13 mouse cellular contexts compared by ENCODE assay signal in genomic region chr11:114178746-114179472, GRCm38 (mm10).
DNase-seq lines count a peak whose midpoint lies in the region; ATAC-seq lines count a peak whose summit lies in the region.
"Had no signal": no experiment of that assay in that cellular context is flagged by ENCODE, and none has a peak within 500 bp of the region (broad histone marks: within the 10 kb centered on the region; RNA-seq: fewer than 3 reads in every experiment).

No protein-coding gene starts in this region.

- peak; percentile 35 for ATAC-seq in frontal cortex, adult (ENCODE audit: low TSS enrichment)
- peak; percentile 38; the same call in 1 of the 2 replicates for ATAC-seq in limb, embryonic 13.5 days (ENCODE audit: low FRiP score, low read depth)

- no peaks in the 10 kb centered on the region for H3K36me3 ChIP-seq in limb, embryonic 13.5 days
- H3K36me3 ChIP-seq: embryonic facial prominence, embryonic 12.5 days; neural tube, embryonic 13.5 days had no signal

- no peaks in the 10 kb centered on the region for H3K9me3 ChIP-seq in limb, embryonic 13.5 days
- H3K9me3 ChIP-seq: embryonic facial prominence, embryonic 12.5 days; megakaryocyte, embryonic 14.5 days; neural tube, embryonic 13.5 days had no signal

- no peak overlapping the region for H3K27ac ChIP-seq in limb, embryonic 13.5 days
- H3K27ac ChIP-seq: embryonic facial prominence, embryonic 12.5 days; left cerebral cortex, adult 2 months; neural tube, embryonic 13.5 days had no signal

- H3K27me3 ChIP-seq in limb, embryonic 13.5 days = peaks cover 5% of the 10 kb centered on the region; the same call in 1 of the 2 replicates
- H3K27me3 ChIP-seq: embryonic facial prominence, embryonic 12.5 days had no signal

- WGBS in limb, embryonic 13.5 days = 56% methylated on average over 6 of the region's 6 CpGs

- H3K9ac ChIP-seq in limb, embryonic 13.5 days = no peak overlapping the region
- H3K9ac ChIP-seq: embryonic facial prominence, embryonic 12.5 days; neural tube, embryonic 13.5 days had no signal

- no peak overlapping the region for H3K4me3 ChIP-seq in limb, embryonic 13.5 days
- H3K4me3 ChIP-seq: embryonic facial prominence, embryonic 12.5 days; left cerebral cortex, adult 2 months; megakaryocyte, embryonic 14.5 days; neural tube, embryonic 13.5 days had no signal

- DNase-seq in frontal cortex, postnatal 14 days (ENCODE audit: low spot score in 2 of 2) = no peak
- DNase-seq in left cerebral cortex, postnatal 4 days = peak; percentile 41
- DNase-seq in left cerebral cortex, postnatal 25 days (ENCODE audit: low spot score in 2 of 2) = no peak
- DNase-seq in cerebellum, postnatal 14 days = peak; percentile 49 to 58
- no peak for DNase-seq in spleen, adult 18-20 months
- DNase-seq: kidney, postnatal 25 days; right cerebral cortex, adult 18-20 months had no signal

- intact Hi-C loops in left cerebral cortex, postnatal 4 days (cut with DNase I) = no loop called here
- intact Hi-C loops in left cerebral cortex, postnatal 25 days (cut with DNase I) = no loop called here

- H3K4me2 ChIP-seq in limb, embryonic 13.5 days (replicated peaks) = no peak overlapping the region
- H3K4me2 ChIP-seq: embryonic facial prominence, embryonic 12.5 days; neural tube, embryonic 13.5 days had no signal

- H3K4me1 ChIP-seq in limb, embryonic 13.5 days = peaks cover 45% of the 10 kb centered on the region
- H3K4me1 ChIP-seq: megakaryocyte, embryonic 14.5 days had no signal

Comparison
In these comparisons a context has a peak if more than half of its experiments do, and no peak if none do; other contexts are left out.
1. DNase-seq: peak in left cerebral cortex, postnatal 4 days (single experiment) and cerebellum, postnatal 14 days (2 of 2); none in frontal cortex, postnatal 14 days (0 of 2), left cerebral cortex, postnatal 25 days (0 of 2) and spleen, adult 18-20 months (0 of 2).